Mouse (Mus musculus) liver, embryonic 14.5 days (tissue): ENCODE measurements around the gene Myl6b.

Experiments used
- CTCF ChIP-seq: IDR thresholded peaks from 2 replicates; pipeline ENCODE4 v1.5.1; 2016; ENCODE audit warnings: antibody characterized with exemption, low read depth, control low read depth
- EP300 ChIP-seq: IDR thresholded peaks from 2 replicates; pipeline ENCODE4 v1.6.1; 2016; ENCODE audit warnings: antibody characterized with exemption, low read depth

DNA sequence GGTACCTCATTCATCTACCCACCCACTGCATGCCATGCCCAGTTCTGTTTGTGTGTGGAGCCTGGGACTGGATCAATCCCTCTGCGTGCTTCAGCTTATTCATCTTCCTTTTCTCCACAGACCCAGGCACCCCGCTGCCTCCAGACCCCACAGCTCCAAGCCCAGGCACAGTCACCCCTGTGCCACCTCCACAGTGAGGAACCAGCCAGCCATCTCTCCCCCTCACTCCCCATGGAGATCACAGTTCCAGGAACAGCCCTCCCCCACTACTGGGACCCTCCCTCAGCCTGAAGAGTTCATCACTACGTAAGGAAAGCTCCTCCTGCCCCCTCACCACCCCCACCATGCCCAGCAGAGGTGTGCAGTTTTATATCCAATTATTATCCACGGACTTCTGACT, 9.7 kb downstream of the Myl6b start:
- TF ChIP-seq CTCF: no peak
- no peak for TF ChIP-seq EP300
